Mouse (Mus musculus): ENCODE data around the gene Ppfia4. TPM values are rescaled to one million over a fixed set of nuclear protein-coding genes. Genes with fewer than 3 reads are reported as not detected.

Gene Ppfia4
- polyA plus RNA-seq, 1 experiment from 2014 or later: 20.4 TPM

DNA sequence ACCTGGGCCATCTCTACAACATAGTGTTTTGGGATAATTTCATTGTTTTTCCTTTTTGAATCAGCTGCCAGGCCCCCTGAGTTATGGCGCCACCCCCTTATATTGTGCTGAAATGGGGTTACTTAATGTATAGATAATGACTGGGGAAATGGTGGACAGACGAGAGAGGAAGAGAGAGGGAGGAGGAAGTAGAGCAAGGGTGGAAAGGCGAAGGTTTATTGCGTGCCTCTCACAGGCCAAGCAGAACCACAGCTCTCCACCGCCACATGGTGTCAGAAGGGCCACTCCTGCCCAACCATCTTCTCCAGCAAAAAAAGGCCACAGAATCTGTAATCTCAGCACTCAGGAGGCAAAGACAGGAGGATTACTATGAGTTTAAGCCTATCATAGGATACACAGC is 17.5 kb downstream of the Ppfia4 start:
- H3K27ac ChIP-seq: no peak overlapping the region
- H3K4me2 ChIP-seq: no peak overlapping the region
- H3K9me3 ChIP-seq: no peaks in the 10 kb centered on the region
- no peak overlapping the region for H3K9ac ChIP-seq
- no peaks in the 10 kb centered on the region; the same call in 1 of the 2 replicates for H3K4me1 ChIP-seq
- no peak for ATAC-seq (replicated peaks)
- H3K36me3 ChIP-seq (replicated peaks): 0 out of 2 replicates have a peak, but pooled peaks cover 6% of the 10 kb centered on the region
- no peak overlapping the region for H3K4me3 ChIP-seq
- H3K27me3 ChIP-seq (replicated peaks): no peaks in the 10 kb centered on the region
- WGBS: 87% methylated on average over 5 of the region's 5 CpGs

DNA sequence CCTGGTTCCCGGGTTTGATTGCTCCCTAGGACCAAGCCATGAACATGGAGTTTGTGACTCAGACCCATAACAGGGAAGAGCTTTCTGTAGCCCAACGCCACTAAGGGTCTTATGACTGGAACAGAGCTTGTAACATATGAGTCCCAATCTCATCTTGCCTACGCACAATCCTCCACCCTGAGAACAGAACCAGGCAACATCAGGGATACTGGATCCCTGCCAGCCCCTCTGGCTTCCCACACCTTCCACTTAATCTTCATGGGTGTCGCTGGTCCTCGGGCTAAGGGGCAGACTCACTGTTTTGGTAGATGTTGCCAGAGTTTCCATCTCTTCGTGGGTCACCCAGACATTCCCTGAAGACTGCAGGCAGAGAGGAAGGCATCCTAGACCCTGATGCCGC is 21.0 kb downstream of the Ppfia4 start:
- 93% methylated on average over 7 of the region's 7 CpGs for WGBS

DNA sequence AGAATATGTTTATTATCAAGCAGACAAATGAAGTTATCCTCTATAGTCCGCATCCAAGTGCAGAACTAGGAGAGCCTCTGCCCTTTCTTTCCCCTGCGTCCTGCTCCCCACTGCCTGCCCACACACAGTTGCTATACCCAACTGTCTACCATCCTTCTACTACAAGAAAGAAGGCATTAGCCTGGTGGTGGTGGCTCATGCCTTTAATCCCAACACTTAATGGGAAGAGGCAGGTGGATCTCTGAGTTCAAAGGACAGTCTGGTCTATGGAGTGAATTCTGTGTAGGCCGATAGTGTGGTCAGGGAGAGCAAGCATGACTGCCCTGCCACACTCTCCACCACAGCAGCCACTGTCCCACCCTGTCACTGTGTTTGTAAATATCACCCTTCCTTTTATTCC is 22.0 kb downstream of the Ppfia4 start:
- no peaks in the 10 kb centered on the region for H3K36me3 ChIP-seq (replicated peaks)
- no peaks in the 10 kb centered on the region for H3K4me1 ChIP-seq
- no peaks in the 10 kb centered on the region for H3K9me3 ChIP-seq
- no peak overlapping the region for H3K27ac ChIP-seq
- no peaks in the 10 kb centered on the region for H3K27me3 ChIP-seq (replicated peaks)
- no peak overlapping the region for H3K9ac ChIP-seq
- 98% methylated on average over 3 of the region's 3 CpGs for WGBS
- no peak for ATAC-seq (replicated peaks)
- no peak overlapping the region for H3K4me3 ChIP-seq
- no peak overlapping the region for H3K4me2 ChIP-seq

More for the DNA sequence above, 21.0 kb downstream of the Ppfia4 start:
- H3K4me1 ChIP-seq: no peaks in the 10 kb centered on the region
- H3K36me3 ChIP-seq (replicated peaks): no peaks in the 10 kb centered on the region
- no peak overlapping the region for H3K4me3 ChIP-seq
- no peak for ATAC-seq (replicated peaks)
- H3K27me3 ChIP-seq (replicated peaks): no peaks in the 10 kb centered on the region
- H3K4me2 ChIP-seq: no peak overlapping the region
- no peak overlapping the region for H3K9ac ChIP-seq
- H3K27ac ChIP-seq: no peak overlapping the region
- H3K9me3 ChIP-seq: no peaks in the 10 kb centered on the region

DNA sequence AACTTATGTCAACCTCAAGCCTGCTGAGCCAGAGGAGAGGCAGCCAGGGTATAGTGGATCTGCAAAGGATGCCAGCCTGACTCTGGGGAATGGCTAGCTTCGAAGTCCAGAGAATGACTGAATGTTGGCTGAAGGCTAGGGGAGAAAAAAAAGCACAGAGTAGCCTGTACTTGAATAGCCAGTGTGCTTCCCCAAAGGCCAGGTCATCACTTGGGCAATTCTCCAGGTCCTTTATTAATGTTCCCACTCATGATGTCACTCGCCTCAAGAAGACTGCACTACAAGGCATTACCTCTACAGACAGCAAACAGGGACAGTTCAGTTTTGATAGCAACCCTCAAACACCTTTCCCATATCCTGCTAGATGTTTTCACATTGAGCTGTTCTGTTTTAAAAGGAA is 22.4 kb downstream of the Ppfia4 start:
- no peak for ATAC-seq (replicated peaks)
- H3K9ac ChIP-seq: no peak overlapping the region
- no peaks in the 10 kb centered on the region for H3K27me3 ChIP-seq (replicated peaks)
- no peak overlapping the region for H3K27ac ChIP-seq
- no peaks in the 10 kb centered on the region for H3K9me3 ChIP-seq
- no peaks in the 10 kb centered on the region for H3K36me3 ChIP-seq (replicated peaks)
- no peak overlapping the region for H3K4me2 ChIP-seq
- H3K4me1 ChIP-seq: no peaks in the 10 kb centered on the region
- 84% methylated on average over 2 of the region's 2 CpGs for WGBS
- no peak overlapping the region for H3K4me3 ChIP-seq

DNA sequence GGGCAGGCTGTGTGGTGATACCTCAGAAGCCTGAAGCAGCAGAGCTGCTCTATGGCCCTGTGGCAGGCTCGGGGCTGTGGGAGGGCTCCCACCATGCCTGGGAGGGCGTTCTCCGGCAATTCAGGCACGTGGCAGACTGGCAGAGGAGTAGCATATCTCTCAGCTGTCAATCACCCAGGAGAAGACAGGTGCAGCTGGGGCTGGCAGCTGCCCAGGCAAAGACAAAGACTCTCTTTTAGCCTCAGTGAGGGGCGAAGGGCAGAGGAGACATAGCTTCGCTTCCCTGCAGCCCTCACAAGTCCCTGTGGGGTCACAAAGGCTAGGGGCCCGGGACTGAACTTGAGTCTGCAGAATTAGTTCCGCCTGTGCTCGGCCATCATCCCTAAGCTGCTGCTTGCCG is 25.3 kb downstream of the Ppfia4 start:
- Histone ChIP-seq H3K27me3 (replicated peaks) (no peaks in the 10 kb centered on the region), H3K36me3 (replicated peaks) (no peaks in the 10 kb centered on the region)
- WGBS: 26% methylated on average over 10 of the region's 10 CpGs

DNA sequence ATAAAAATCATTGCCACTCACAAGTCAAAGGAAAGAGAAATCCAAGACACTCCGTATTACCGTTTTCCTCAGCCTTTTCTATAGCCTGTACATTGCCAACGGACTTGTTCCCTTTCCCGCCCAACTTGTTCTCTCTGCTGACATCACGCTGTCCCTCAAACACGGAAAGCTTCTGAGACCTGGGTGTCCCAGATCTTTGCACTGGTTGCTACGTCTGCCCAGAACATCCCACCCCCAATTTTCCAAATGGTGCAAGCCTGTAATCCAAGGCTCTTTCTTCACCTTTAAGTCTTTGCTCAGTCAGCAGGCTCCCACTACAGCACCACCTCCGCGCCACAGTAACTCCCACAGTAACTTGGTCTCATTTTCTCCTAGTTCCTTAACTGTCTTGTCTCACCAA is 27.8 kb downstream of the Ppfia4 start:
- no peak overlapping the region for H3K27ac ChIP-seq
- peaks cover 12% of the 10 kb centered on the region for H3K4me1 ChIP-seq
- H3K36me3 ChIP-seq (replicated peaks): no peaks in the 10 kb centered on the region
- H3K4me2 ChIP-seq: no peak overlapping the region
- 93% methylated on average over 9 of the region's 9 CpGs for WGBS
- no peak overlapping the region for H3K4me3 ChIP-seq
- no peak overlapping the region for H3K9ac ChIP-seq
- peaks cover 14% of the 10 kb centered on the region for H3K27me3 ChIP-seq (replicated peaks)
- no peak for ATAC-seq (replicated peaks)
- H3K9me3 ChIP-seq: no peaks in the 10 kb centered on the region

More for the DNA sequence above, 25.3 kb downstream of the Ppfia4 start:
- H3K9ac ChIP-seq: no peak overlapping the region
- H3K4me2 ChIP-seq: no peak overlapping the region
- H3K4me3 ChIP-seq: no peak overlapping the region
- H3K27ac ChIP-seq: no peak overlapping the region
- ATAC-seq (replicated peaks): no peak
- H3K9me3 ChIP-seq: no peaks in the 10 kb centered on the region
- peaks cover 8% of the 10 kb centered on the region for H3K4me1 ChIP-seq

DNA sequence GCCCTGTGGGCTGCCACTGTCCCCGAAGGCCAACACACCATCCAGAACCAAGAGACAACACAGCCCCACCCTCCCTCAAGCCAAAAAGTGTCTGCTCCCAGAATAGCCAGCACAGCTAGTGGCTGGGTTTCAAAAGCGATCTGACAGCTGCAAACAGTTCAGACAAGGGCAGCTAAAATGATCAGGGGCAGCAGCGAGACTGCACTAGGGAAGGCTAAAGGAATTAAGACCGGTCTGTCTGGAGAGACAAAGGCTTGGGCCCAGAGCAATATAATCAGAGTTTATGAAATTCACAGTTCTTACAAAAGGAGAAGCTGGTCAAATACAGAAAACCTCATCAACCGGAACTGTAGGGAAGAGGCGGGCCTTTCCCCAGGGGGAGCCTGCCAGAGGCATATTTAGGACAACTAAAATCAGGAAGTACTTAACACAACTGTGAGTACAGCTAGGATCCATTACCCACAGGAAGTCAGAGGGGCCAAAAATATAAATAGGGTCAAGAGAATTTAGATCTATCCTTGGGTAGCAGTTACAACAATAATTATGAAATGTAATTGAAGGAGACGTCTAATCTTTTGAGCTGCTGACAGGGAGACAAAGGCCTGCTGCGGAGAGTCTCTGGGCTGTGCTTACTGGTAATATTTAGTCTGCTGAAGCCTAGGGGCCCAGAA is 30.0 kb downstream of the Ppfia4 start:
- peak overlapping the region; percentile 68 for H3K27ac ChIP-seq
- H3K4me3 ChIP-seq: no peak overlapping the region
- ATAC-seq (replicated peaks): no peak
- H3K36me3 ChIP-seq (replicated peaks): no peaks in the 10 kb centered on the region
- H3K27me3 ChIP-seq (replicated peaks): peaks cover 26% of the 10 kb centered on the region
- 15% methylated on average over 8 of the region's 8 CpGs for WGBS
- H3K9me3 ChIP-seq: no peaks in the 10 kb centered on the region
- H3K4me2 ChIP-seq: no peak overlapping the region
- no peak overlapping the region for H3K9ac ChIP-seq
- peaks cover 24% of the 10 kb centered on the region for H3K4me1 ChIP-seq

DNA sequence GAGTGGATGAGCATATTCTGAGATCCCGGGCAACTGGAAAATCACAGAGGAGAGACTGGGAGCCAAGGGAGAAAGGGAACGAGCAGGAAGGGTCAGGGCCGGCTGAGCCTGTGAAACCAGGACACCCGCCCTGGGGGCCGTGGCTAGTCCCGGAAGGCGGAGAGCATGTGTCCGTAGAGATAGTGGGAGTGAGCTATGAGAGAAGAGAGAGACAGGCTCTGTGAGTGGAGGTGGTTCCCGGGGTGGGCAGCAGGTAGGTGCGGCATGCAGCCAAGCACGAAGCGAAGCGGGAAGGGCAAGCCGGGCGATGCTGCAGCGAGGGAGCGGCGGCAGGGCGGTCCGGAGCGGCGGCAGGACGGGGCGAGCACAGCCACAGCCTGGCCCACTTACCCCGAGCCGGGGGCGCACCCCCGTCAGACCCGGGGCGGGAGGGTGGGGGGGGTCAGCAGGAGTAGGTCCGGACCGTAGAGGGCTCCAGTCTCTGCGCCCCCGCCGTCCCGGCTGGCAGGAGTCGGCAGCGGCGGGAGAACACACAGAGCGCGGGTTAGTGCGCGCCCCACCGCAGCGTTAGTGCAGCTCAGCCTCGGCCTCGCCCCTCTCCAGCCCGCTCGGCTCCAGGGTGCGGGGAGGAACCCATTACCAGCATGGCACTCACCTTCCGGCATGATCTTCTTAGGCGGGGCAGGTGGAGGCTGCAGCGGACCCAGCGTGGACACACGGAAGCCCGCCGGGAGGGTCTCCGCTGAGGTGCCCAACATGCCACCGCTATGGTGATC is 33.9 kb downstream of the Ppfia4 start:
- H3K27ac ChIP-seq: no peak overlapping the region
- WGBS: 6% methylated on average over 58 of the region's 59 CpGs
- no peaks in the 10 kb centered on the region for H3K36me3 ChIP-seq (replicated peaks)
- H3K9me3 ChIP-seq: peaks cover 3% of the 10 kb centered on the region; the same call in 1 of the 2 replicates
- peak overlapping the region; percentile 91 for H3K4me2 ChIP-seq
- peak overlapping the region; percentile 47 for H3K4me3 ChIP-seq
- peak; percentile 69 for ATAC-seq (replicated peaks)
- peaks cover 27% of the 10 kb centered on the region for H3K27me3 ChIP-seq (replicated peaks)
- H3K4me1 ChIP-seq: peaks cover 24% of the 10 kb centered on the region
- peak overlapping the region; percentile 48 for H3K9ac ChIP-seq

DNA sequence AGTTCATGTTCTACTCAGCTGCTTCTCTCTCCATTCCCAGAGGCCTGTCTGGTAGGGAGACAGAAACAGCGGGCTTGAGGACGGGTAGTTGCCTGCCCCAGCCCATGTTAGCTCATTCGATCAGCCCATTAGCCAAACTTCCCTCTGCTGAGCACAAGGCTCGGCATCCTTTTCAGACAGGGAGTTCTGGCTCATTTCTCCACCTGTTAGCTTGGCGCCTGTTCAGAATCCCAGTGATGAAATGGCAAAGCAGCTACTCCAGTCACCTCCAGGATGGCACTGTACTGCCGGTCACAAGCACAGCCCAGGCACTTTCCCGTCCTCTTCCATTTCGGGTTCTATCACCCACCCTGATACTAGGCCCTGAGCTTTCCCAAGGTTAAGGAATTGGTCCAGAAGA is 35.5 kb downstream of the Ppfia4 start:
- Histone ChIP-seq H3K9me3 (peaks cover 3% of the 10 kb centered on the region; the same call in 1 of the 2 replicates), H3K4me2 (no peak overlapping the region), H3K27ac (no peak overlapping the region), H3K27me3 (replicated peaks) (peaks cover 27% of the 10 kb centered on the region), H3K36me3 (replicated peaks) (no peaks in the 10 kb centered on the region), H3K9ac (no peak overlapping the region), H3K4me3 (no peak overlapping the region), H3K4me1 (peaks cover 14% of the 10 kb centered on the region)
- WGBS: 88% methylated on average over 8 of the region's 8 CpGs
- ATAC-seq (replicated peaks): no peak

DNA sequence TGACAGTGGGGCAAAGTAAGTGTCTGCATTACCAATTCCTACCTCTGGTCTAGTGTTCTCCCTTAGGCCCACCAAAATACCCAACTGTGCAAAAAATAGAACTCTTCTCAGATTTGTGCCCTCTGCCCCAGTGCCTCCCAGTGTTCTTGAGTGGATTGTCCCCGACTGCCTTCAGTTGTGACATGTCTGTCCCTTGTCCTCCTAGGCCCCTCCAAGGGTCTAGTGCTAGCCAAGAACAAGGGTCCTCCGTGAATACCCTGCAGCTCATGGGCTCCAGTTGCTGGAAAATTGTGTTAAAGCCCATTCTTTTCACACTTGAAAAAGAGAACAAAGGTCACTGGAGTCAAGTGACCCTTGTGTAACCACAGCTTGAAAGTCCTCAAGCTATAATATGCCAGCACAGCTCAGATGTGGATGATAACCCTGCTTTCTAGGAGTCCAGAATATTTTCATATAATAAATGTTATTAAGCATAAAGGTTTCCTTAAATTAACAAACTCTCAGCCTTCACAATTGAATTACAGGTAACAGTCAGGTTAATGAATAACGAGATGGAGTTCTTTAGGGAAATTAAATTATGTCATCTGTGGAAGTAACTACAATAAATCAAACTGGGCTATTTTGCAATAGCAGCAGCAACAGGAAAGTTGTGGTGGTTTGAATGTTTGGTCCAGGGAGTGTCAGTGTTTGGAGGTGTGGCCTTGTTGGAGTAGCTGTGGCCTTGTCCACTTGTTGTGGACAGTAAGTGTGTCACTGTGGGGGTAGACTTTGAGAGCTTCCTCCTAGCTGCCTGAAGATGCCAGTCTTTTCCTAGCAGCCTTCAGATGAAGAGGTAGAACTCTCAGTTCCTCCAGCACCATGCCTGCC is 38.8 kb downstream of the Ppfia4 start:
- peaks cover 7% of the 10 kb centered on the region; the same call in 1 of the 2 replicates for H3K4me1 ChIP-seq
- H3K9me3 ChIP-seq: peaks cover 3% of the 10 kb centered on the region; the same call in 1 of the 2 replicates
- no peak overlapping the region for H3K4me3 ChIP-seq
- no peak overlapping the region for H3K9ac ChIP-seq
- 66% methylated on average over 3 of the region's 3 CpGs for WGBS
- H3K27me3 ChIP-seq (replicated peaks): peaks cover 8% of the 10 kb centered on the region
- no peak for ATAC-seq (replicated peaks)
- no peak overlapping the region for H3K27ac ChIP-seq
- H3K4me2 ChIP-seq: no peak overlapping the region
- H3K36me3 ChIP-seq (replicated peaks): no peaks in the 10 kb centered on the region

DNA sequence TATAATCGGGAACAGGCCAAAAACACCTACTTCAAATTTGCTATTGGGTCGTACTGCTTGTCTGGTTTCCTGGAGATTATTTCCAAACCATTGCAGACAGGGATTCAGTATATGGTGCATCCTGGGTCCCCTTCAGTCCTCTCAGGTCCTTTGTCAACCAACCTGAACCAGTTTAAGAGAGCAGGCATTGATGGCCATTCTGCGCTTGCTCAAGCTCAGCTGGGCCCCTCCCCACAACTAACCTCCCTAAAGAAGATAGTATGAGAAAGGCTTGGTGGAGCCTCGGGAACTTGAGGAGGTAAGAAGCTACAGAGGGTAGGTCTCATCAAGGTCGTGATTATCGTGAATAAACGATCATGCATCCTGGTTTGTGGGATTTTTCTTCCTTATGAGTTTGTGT is 39.5 kb downstream of the Ppfia4 start:
- no peak for ATAC-seq (replicated peaks)
- H3K4me2 ChIP-seq: no peak overlapping the region
- H3K4me1 ChIP-seq: peaks cover 3% of the 10 kb centered on the region; the same call in 1 of the 2 replicates
- peaks cover 3% of the 10 kb centered on the region; the same call in 1 of the 2 replicates for H3K9me3 ChIP-seq
- no peaks in the 10 kb centered on the region for H3K36me3 ChIP-seq (replicated peaks)
- no peak overlapping the region for H3K9ac ChIP-seq
- no peak overlapping the region for H3K4me3 ChIP-seq
- peaks cover 7% of the 10 kb centered on the region for H3K27me3 ChIP-seq (replicated peaks)
- H3K27ac ChIP-seq: no peak overlapping the region
- 89% methylated on average over 7 of the region's 7 CpGs for WGBS

DNA sequence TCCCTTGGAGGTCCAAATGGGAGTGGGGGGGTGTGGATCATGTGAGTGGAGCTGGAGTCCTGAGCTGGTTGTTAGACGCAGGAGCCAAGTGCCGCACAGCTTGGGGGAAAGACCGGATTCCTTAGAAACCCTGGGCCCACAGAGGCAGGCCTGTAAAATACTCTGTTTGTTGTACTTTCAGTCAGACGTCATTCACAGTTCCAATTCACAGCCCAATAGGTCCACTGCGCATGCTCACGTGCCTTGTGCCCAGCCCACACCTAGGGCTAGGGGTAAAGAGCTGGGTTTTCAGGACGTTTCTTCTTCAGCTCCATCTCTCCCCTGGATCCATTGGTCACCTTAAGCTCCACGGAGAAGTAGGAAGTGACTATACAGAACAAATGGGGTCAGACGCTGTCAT is 40.1 kb downstream of the Ppfia4 start:
- Histone ChIP-seq H3K4me2 (no peak overlapping the region), H3K4me3 (no peak overlapping the region), H3K9me3 (peaks cover 3% of the 10 kb centered on the region; the same call in 1 of the 2 replicates), H3K36me3 (replicated peaks) (no peaks in the 10 kb centered on the region), H3K4me1 (peaks cover 3% of the 10 kb centered on the region; the same call in 1 of the 2 replicates), H3K27me3 (replicated peaks) (peaks cover under 1% of the 10 kb centered on the region; the same call in 1 of the 2 replicates), H3K27ac (no peak overlapping the region), H3K9ac (no peak overlapping the region)
- WGBS: 46% methylated on average over 9 of the region's 9 CpGs
- no peak for ATAC-seq (replicated peaks)
